13 mouse cellular contexts compared by ENCODE assay signal in the genomic region with DNA sequence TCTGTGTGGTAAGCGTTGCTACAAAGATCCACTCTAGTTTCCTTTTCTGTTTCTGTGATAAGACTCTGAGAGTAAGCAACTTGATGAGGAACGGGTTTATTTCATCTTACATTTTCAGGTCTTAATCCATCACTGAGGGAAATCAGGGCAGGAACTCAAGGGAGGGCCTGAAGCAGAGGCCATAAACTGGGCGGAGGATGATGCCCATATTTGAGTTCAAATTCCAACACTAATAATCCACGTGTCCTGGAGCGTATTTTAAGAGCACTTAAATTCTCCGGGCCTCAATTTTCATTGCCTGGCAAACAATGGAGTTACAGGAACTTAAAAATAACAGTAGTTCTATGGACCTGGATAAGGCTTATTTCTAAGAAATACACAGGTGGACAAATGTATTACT. TPM values are rescaled to one million over a fixed set of nuclear protein-coding genes. Genes with fewer than 3 reads are reported as not detected.
"Had no signal": no experiment of that assay in that cellular context is flagged by ENCODE, and none has a peak within 500 bp of the region (broad histone marks: within the 10 kb centered on the region; RNA-seq: fewer than 3 reads in every experiment).

No protein-coding gene starts in this region.

- H3K27ac ChIP-seq: midbrain, embryonic 12.5 days; neural tube, embryonic 13.5 days; stomach, embryonic 15.5 days had no signal

- H3K4me3 ChIP-seq: midbrain, embryonic 10.5 days; midbrain, embryonic 12.5 days; myocyte; neural tube, embryonic 13.5 days; neural tube, embryonic 15.5 days; stomach, embryonic 15.5 days had no signal

- H3K36me3 ChIP-seq: midbrain, embryonic 10.5 days; midbrain, embryonic 12.5 days; neural tube, embryonic 13.5 days; neural tube, embryonic 15.5 days; stomach, embryonic 15.5 days had no signal

- H3K4me2 ChIP-seq: midbrain, embryonic 12.5 days; neural tube, embryonic 13.5 days; neural tube, embryonic 15.5 days had no signal

- H3K27me3 ChIP-seq: midbrain, embryonic 12.5 days; neural tube, embryonic 13.5 days; neural tube, embryonic 15.5 days; stomach, embryonic 15.5 days had no signal

- H3K9ac ChIP-seq: lung, embryonic 14.5 days; midbrain, embryonic 12.5 days; neural tube, embryonic 13.5 days; neural tube, embryonic 15.5 days; stomach, embryonic 15.5 days had no signal

- H3K9me3 ChIP-seq: midbrain, embryonic 10.5 days; midbrain, embryonic 12.5 days; neural tube, embryonic 15.5 days; stomach, embryonic 15.5 days had no signal

- DNase-seq: lung, adult 18-20 months; right cerebral cortex, adult 18-20 months; right cerebral cortex, postnatal 25 days; thymus, adult 18-20 months; thymus, postnatal 25 days had no signal

RNA-seq across cellular contexts. Expression of gene Lyve1, which starts 2.5 kb away (rescaled TPM):
- total RNA-seq: megakaryocyte-erythroid progenitor cell, adult 5-6 weeks had no signal
- polyA plus RNA-seq: myocyte had no signal
